Mouse (Mus musculus) spleen, adult 2 months (tissue): ENCODE results near the gene Tmem9b.

Experiments used
- CTCF ChIP-seq: fragments of 200-500 bp; IDR thresholded peaks from 2 replicates; pipeline ENCODE4 v1.5.1; 2011; ENCODE audit warnings: mild to moderate bottlenecking, inconsistent platforms; ENCODE audit not compliant: insufficient read depth, insufficient read length, insufficient replicate concordance; ENCODE audit errors: extremely low read depth
- POLR2A ChIP-seq: fragments of 200-500 bp; IDR thresholded peaks from 2 replicates; pipeline ENCODE4 v1.6.1; 2011; ENCODE audit warnings: low read depth, low read length, inconsistent platforms

GRCm38 (mm10) chr7:109734806-109735205 lies 17.9 kb downstream of the Tmem9b start:
- TF ChIP-seq CTCF = no peak
- TF ChIP-seq POLR2A = no peak
